Mouse (Mus musculus): ENCODE measurements around the gene Plin4.
A peak's percentile ranks its signal among the peaks of the same experiment; 100 is the strongest.

DNA sequence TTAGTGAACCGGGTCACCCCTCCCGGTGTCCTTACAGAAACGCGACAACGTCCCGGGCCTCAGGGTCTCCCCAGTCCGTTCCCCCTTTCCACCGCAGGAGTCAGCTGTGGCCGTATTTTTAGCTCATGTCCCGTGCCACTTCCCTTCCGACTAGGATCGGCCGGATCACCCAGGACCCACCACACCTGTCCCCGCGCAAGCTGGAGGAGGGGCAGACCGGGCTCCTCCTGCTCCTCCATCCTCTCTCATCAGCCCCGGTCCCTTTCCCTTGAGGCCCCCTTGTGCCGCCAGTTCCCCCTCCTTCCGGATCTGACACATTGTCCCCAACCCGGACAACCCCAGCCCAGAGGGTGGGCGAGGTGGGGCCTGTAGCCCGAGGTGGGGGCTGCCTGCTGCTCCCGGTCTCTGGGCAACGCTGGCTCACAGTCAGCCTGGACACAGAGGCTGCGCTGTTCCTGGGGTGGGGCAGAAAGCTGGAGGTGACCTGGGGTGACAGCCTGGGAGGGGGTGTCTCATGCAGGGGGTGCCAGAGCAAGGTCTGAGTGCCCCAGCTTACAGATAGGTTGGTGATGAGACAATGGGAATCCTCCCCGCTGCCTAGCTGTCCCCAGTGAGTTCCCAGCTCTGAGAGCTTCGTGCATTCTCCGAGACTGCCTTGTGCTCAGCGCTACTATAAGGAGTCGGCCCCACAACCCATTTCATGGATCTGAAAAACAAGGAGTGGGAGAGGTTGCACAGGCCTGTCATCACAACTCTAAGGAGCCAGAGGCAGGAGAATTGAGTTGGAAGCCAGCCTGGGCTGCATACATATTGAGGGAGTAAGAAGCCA, 39.4 kb upstream of the Plin4 start:
- TF ChIP-seq POLR2A (IDR thresholded peaks at IDR 0.05; ENCODE audit: insufficient read length, low read depth), result no peak
- no peak for TF ChIP-seq CEBPB (IDR thresholded peaks at IDR 0.05; ENCODE audit: insufficient read depth, poor library complexity, severe bottlenecking)
- peak in 2 of 3 experiments; percentile 47 to 77 for TF ChIP-seq MYOG (IDR thresholded peaks at IDR 0.05; ENCODE audit: control insufficient read depth in 1 of 3, insufficient read depth in 1 of 3, insufficient read length in 2 of 3, low read depth in 2 of 3)
- TF ChIP-seq E2F4 (IDR thresholded peaks at IDR 0.05; ENCODE audit: insufficient read depth), result no peak
- no peak for TF ChIP-seq MAX (IDR thresholded peaks at IDR 0.05; ENCODE audit: low read depth)

Measured in myocyte (in vitro differentiated cells).